In the genomic region with DNA sequence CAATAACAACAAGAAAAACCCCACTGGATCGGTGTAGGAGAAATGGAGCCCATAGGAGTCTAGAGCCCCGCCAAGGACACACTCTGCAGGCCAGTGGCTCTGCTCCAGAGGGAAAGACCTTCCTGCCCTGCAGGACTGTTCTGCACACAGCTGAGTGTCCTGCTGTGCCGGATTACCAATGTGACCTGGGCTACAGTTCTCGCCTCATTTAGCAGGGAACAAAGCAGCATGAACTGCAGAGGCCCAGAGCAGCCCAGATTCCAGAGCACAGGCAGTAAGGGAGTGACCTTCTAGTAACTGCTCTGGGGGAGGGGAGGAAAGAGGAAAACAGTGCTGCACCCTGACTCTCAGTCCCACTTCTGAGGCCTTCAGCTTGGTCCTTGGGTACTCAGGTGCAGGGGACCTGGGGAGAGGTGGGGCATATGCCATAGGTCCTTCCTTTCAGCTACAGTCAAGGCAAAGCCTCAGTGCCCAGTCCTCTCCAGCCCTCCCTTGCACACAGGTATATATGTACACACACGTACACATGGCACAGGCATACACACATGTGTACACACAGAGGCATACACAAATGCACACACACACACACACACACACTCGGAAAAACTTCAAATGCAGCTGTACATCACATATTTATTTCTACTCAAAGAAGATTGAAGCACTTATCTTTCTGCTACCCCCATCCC, we compare ENCODE assay signal across 8 mouse cellular contexts.
DNase-seq lines count a peak whose midpoint lies in the region; ATAC-seq and TF ChIP-seq lines count a peak whose summit lies in the region.

No protein-coding gene starts in this region.

- no peaks in the 10 kb centered on the region for H3K27me3 ChIP-seq in intestine, embryonic 15.5 days (replicated peaks)
- no peaks in the 10 kb centered on the region for H3K27me3 ChIP-seq in intestine, postnatal 0 days (replicated peaks; ENCODE audit: control insufficient read depth, insufficient read depth, low read length)
- H3K27me3 ChIP-seq in heart, postnatal 0 days (ENCODE audit: control insufficient read depth, insufficient read depth, low read length) = no peaks in the 10 kb centered on the region
- H3K27me3 ChIP-seq in limb, embryonic 11.5 days (ENCODE audit: control insufficient read depth, insufficient read depth, low read length) = no peaks in the 10 kb centered on the region

- no peaks in the 10 kb centered on the region for H3K36me3 ChIP-seq in intestine, embryonic 15.5 days
- H3K36me3 ChIP-seq in intestine, postnatal 0 days (ENCODE audit: control insufficient read depth, insufficient read depth) = no peaks in the 10 kb centered on the region
- H3K36me3 ChIP-seq in heart, postnatal 0 days (replicated peaks; ENCODE audit: control insufficient read depth, insufficient read depth, low read length) = no peaks in the 10 kb centered on the region
- no peaks in the 10 kb centered on the region for H3K36me3 ChIP-seq in limb, embryonic 11.5 days (ENCODE audit: control insufficient read depth, insufficient read depth, low read length)

- 56% methylated on average over 6 of the region's 6 CpGs for WGBS in intestine, embryonic 15.5 days
- WGBS in intestine, postnatal 0 days = 65% methylated on average over 6 of the region's 6 CpGs
- WGBS in heart, postnatal 0 days = 38% methylated on average over 6 of the region's 6 CpGs
- 49% methylated on average over 6 of the region's 6 CpGs for WGBS in limb, embryonic 11.5 days

- no peak overlapping the region for H3K27ac ChIP-seq in intestine, embryonic 15.5 days
- no peak overlapping the region for H3K27ac ChIP-seq in intestine, postnatal 0 days (ENCODE audit: low read depth, low read length)
- peak overlapping the region; percentile 73 for H3K27ac ChIP-seq in heart, postnatal 0 days (ENCODE audit: low read depth)
- no peak overlapping the region for H3K27ac ChIP-seq in limb, embryonic 11.5 days (replicated peaks; ENCODE audit: low read depth, low read length)

- DNase-seq in embryo, embryonic 11 days = peak; percentile 69
- peak; percentile 49 for DNase-seq in heart, postnatal 0 days (ENCODE audit: low spot score)
- peak; percentile 57 for DNase-seq in limb, embryonic 11.5 days (ENCODE audit: low spot score)
- no peak for DNase-seq in thymus, postnatal 10 days (ENCODE audit: low spot score in 2 of 2)

- H3K9ac ChIP-seq in intestine, embryonic 15.5 days = no peak overlapping the region
- no peak overlapping the region for H3K9ac ChIP-seq in intestine, postnatal 0 days (ENCODE audit: low read depth, low read length)
- H3K9ac ChIP-seq in heart, postnatal 0 days (replicated peaks; ENCODE audit: low read depth, low read length) = no peak overlapping the region
- H3K9ac ChIP-seq in limb, embryonic 11.5 days (ENCODE audit: low read length) = no peak overlapping the region

- TF ChIP-seq CTCF in intestine, postnatal 0 days (IDR thresholded peaks at IDR 0.05; ENCODE audit: low read depth) = no peak
- TF ChIP-seq CTCF in heart, postnatal 0 days (IDR thresholded peaks at IDR 0.05; ENCODE audit: low read depth) = no peak

- 0 out of 2 replicates have a peak, but pooled peaks cover 4% of the 10 kb centered on the region for H3K4me1 ChIP-seq in intestine, embryonic 15.5 days (replicated peaks)
- H3K4me1 ChIP-seq in intestine, postnatal 0 days (replicated peaks; ENCODE audit: control insufficient read depth, insufficient read depth, low read length) = peaks cover 3% of the 10 kb centered on the region; the same call in 1 of the 2 replicates
- peaks cover 6% of the 10 kb centered on the region; the same call in 1 of the 2 replicates for H3K4me1 ChIP-seq in heart, postnatal 0 days (ENCODE audit: control insufficient read depth, insufficient read depth)
- H3K4me1 ChIP-seq in limb, embryonic 11.5 days (ENCODE audit: control insufficient read depth, insufficient read depth, low read length) = peaks cover 7% of the 10 kb centered on the region; the same call in 1 of the 2 replicates

- no peak overlapping the region for H3K4me2 ChIP-seq in intestine, embryonic 15.5 days (replicated peaks)
- no peak overlapping the region for H3K4me2 ChIP-seq in intestine, postnatal 0 days (replicated peaks; ENCODE audit: low read depth)
- no peak overlapping the region for H3K4me2 ChIP-seq in heart, postnatal 0 days (ENCODE audit: low read depth, low read length)
- no peak overlapping the region for H3K4me2 ChIP-seq in limb, embryonic 11.5 days (ENCODE audit: low read depth, severe bottlenecking)

- no peak overlapping the region for H3K4me3 ChIP-seq in intestine, embryonic 15.5 days (replicated peaks)
- no peak overlapping the region for H3K4me3 ChIP-seq in intestine, postnatal 0 days (ENCODE audit: low read depth, low read length)
- no peak overlapping the region for H3K4me3 ChIP-seq in heart, postnatal 0 days (ENCODE audit: low read depth, low read length)
- no peak overlapping the region for H3K4me3 ChIP-seq in limb, embryonic 11.5 days (ENCODE audit: low read depth, low read length)

- no peaks in the 10 kb centered on the region for H3K9me3 ChIP-seq in intestine, embryonic 15.5 days
- H3K9me3 ChIP-seq in intestine, postnatal 0 days (ENCODE audit: control insufficient read depth) = no peaks in the 10 kb centered on the region
- H3K9me3 ChIP-seq in heart, postnatal 0 days (replicated peaks; ENCODE audit: control insufficient read depth, low read length) = no peaks in the 10 kb centered on the region
- H3K9me3 ChIP-seq in limb, embryonic 11.5 days (ENCODE audit: control insufficient read depth, low read length) = no peaks in the 10 kb centered on the region

- ATAC-seq in intestine, embryonic 15.5 days = peak; percentile 77
- ATAC-seq in intestine, postnatal 0 days = no peak
- ATAC-seq in heart, postnatal 0 days (ENCODE audit: insufficient read depth, low read depth) = peak; percentile 85
- ATAC-seq in limb, embryonic 11.5 days (ENCODE audit: insufficient number of reproducible peaks, low FRiP score, low TSS enrichment, low read depth) = peak; percentile 84
- ATAC-seq in inflammation-experienced regulatory T-cells, adult 6 months = no peak
- no peak for ATAC-seq in erythroid progenitor cell, adult 5-6 weeks (replicated peaks; ENCODE audit: low FRiP score, poor library complexity, severe bottlenecking)

- no peak for TF ChIP-seq EP300 in heart, postnatal 0 days (IDR thresholded peaks at IDR 0.05; ENCODE audit: low read depth)

Comparison
In these comparisons a context has a peak if more than half of its experiments do, and no peak if none do; other contexts are left out.
1. ATAC-seq: peak in intestine, embryonic 15.5 days (single experiment), heart, postnatal 0 days (single experiment) and limb, embryonic 11.5 days (single experiment); none in intestine, postnatal 0 days (single experiment), inflammation-experienced regulatory T-cells, adult 6 months (single experiment) and erythroid progenitor cell, adult 5-6 weeks (single experiment).
2. DNase-seq: peak in embryo, embryonic 11 days (single experiment), heart, postnatal 0 days (single experiment) and limb, embryonic 11.5 days (single experiment); none in thymus, postnatal 10 days (0 of 2).